Mouse (Mus musculus) spleen, adult 2 months (tissue): Measurements from ENCODE around the gene Cat. TPM values are rescaled to one million over a fixed set of nuclear protein-coding genes. Genes with fewer than 3 reads are reported as not detected.

ENCODE experiments used
- DNase-seq, 2 experiments: peaks; one replicate each; pipeline versions ENCODE4 v3.0.0 to v3.0.0-alpha.2; 2012 to 2021; ENCODE audit warnings: low spot score in 2 of 2, low read depth in 1 of 2
- H3K27ac ChIP-seq: fragments of 200-500 bp; 2 replicates; pipeline ENCODE4 v1.5.1; 2012; ENCODE audit warnings: low read length, inconsistent platforms; ENCODE audit not compliant: insufficient read depth
- H3K27me3 ChIP-seq: fragments of 200-500 bp; 2 replicates; pipeline ENCODE4 v1.6.1; 2012; ENCODE audit warnings: mild to moderate bottlenecking, moderate library complexity, low read length, inconsistent platforms; ENCODE audit not compliant: control insufficient read depth, insufficient read depth
- H3K36me3 ChIP-seq: fragments of 200-500 bp; 2 replicates; pipeline ENCODE4 v1.6.1; 2012; ENCODE audit warnings: mild to moderate bottlenecking, low read length, inconsistent platforms; ENCODE audit not compliant: control insufficient read depth, insufficient read depth
- H3K4me1 ChIP-seq: fragments of 200-500 bp; 2 replicates; pipeline ENCODE4 v1.6.1; 2011; ENCODE audit warnings: inconsistent platforms; ENCODE audit not compliant: control insufficient read depth, insufficient read depth, insufficient read length
- H3K4me3 ChIP-seq: fragments of 200-500 bp; 2 replicates; pipeline ENCODE4 v1.5.1; 2011; ENCODE audit warnings: mild to moderate bottlenecking, inconsistent platforms; ENCODE audit not compliant: insufficient read depth, insufficient read length; ENCODE audit errors: extremely low read depth
- CTCF ChIP-seq: fragments of 200-500 bp; IDR thresholded peaks from 2 replicates; pipeline ENCODE4 v1.5.1; 2011; ENCODE audit warnings: mild to moderate bottlenecking, inconsistent platforms; ENCODE audit not compliant: insufficient read depth, insufficient read length, insufficient replicate concordance; ENCODE audit errors: extremely low read depth
- POLR2A ChIP-seq: fragments of 200-500 bp; IDR thresholded peaks from 2 replicates; pipeline ENCODE4 v1.6.1; 2011; ENCODE audit warnings: low read depth, low read length, inconsistent platforms
- WGBS: fragments of 180-500 bp; shearing (Covaris S2); methylation state at CpG from one replicate; pipeline ENCODE4 v1.1.7; 2018; 5-methylcytosine and 5-hydroxymethylcytosine counted together
- polyA plus RNA-seq: library from polyadenylated mRNA; depleted of rRNA; stranded (reverse); fragments of >200 nt; gene quantifications from 2 replicates; pipeline ENCODE4 v1.2.3, GENCODE M21; 2012

The Cat gene
- polyA plus RNA-seq, 1 experiment = 62.9 TPM

DNA sequence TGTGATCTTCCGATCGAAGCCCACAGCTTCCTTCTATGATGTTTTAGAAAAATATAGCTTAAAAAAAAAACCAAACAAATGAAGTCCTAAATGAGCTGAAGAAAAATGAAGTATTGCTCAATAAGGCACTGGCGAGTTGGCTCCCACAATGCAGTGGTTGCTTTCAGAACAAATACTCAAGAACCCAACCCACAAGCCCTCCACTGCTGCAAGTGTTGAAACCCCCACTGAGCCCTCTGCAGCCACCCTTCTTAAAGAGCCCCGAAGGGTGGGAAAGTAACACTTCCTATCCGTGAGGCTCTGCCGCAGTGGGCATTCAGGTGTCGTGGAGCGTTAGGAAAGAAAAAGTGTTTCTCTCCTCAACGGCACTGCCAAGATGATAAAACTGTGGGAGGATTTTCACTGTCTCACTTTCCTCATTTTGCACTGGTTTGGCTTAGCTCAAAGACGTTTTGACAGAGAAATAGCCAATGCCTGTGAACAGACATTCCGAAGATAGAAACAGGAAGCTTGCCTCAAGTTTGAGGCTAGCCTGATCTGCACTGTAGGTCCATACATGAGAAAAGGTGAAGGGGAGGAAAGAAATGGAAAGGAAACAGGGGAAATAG is 59.4 kb downstream of the Cat start:
- Histone ChIP-seq H3K36me3 (no peaks in the 10 kb centered on the region), H3K4me1 (no peaks in the 10 kb centered on the region), H3K27me3 (no peaks in the 10 kb centered on the region), H3K27ac (no peak overlapping the region), H3K4me3 (no peak overlapping the region)
- no peak for DNase-seq
- TF ChIP-seq CTCF = no peak
- no peak for TF ChIP-seq POLR2A
- WGBS = 65% methylated on average over 11 of the region's 11 CpGs

DNA sequence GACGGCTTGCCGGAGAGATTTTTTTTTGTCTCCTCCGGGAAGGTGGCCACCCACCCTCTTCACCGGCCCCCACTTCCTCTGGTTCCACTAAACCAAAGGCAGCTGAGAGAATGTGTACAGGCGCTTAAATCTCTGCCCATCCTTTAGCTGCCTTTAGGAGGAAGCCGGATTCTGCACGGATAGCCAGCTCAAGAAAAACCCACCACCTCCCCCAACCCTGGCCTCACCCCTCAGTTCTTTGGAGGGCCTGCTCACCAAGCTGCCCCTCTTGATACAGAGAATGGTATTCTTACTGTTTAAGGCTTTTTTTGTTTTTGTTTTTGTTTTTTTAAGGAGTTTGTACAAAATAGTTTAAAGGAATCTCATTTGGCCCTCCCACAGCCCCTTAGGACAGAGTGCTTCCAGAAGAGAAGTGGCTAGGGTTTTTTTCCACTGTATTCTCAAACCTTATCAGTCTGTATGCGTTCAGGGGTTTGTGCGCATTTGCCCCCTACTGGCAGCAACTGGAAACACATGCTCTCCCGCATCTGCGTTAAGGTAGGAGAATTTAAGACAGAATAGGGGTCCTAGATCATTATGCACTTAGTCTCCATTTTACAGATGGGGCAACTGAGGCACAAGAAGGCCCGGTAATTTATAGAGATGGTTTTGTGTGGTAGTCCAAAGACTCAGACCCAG is 60.5 kb downstream of the Cat start:
- H3K4me3 ChIP-seq = no peak overlapping the region
- 15% methylated on average over 12 of the region's 12 CpGs for WGBS

GRCm38 (mm10) chr2:103423884-103424283 is 61.1 kb downstream of the Cat start:
- Histone ChIP-seq H3K27me3 (no peaks in the 10 kb centered on the region), H3K4me3 (no peak overlapping the region), H3K27ac (no peak overlapping the region), H3K36me3 (no peaks in the 10 kb centered on the region), H3K4me1 (no peaks in the 10 kb centered on the region)
- 70% methylated on average over 12 of the region's 12 CpGs for WGBS
- TF ChIP-seq POLR2A = no peak
- no peak for TF ChIP-seq CTCF
- no peak for DNase-seq

More for the DNA sequence above, 60.5 kb downstream of the Cat start:
- no peak overlapping the region for H3K27ac ChIP-seq
- no peaks in the 10 kb centered on the region for H3K27me3 ChIP-seq
- DNase-seq = peak; percentile 19 to 41
- TF ChIP-seq POLR2A (no peak), CTCF (peak; percentile 52; the same call in 1 of the 2 replicates)
- no peaks in the 10 kb centered on the region for H3K4me1 ChIP-seq
- H3K36me3 ChIP-seq = no peaks in the 10 kb centered on the region

- Histone ChIP-seq H3K4me1 (no peaks in the 10 kb centered on the region), H3K36me3 (no peaks in the 10 kb centered on the region), H3K4me3 (no peak overlapping the region), H3K27me3 (no peaks in the 10 kb centered on the region), H3K27ac (no peak overlapping the region)
- TF ChIP-seq CTCF (no peak), POLR2A (no peak)
- DNase-seq = no peak
- 73% methylated on average over 15 of the region's 15 CpGs for WGBS
These were observed 64.1 kb downstream of the Cat start for GRCm38 (mm10) chr2:103420650-103421507.

DNA sequence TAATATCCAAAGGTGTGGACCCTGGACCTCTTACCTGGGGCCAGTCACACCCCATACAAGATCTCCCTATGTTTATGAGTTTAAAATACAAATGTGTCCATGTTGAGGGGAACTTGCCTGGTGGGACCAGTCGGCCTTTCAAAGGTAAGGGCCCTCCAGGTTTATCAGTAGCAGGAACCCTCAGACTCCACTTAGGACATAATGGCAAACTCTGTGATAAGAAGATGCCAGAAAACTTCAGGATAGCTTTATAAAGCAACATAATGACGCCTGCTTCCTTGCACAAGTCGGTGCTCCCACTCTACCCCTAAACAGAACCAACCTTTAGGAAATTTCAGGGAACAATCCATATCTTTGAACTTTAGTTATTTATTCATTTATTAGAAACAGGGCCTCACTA is 69.2 kb downstream of the Cat start:
- TF ChIP-seq POLR2A = no peak
- H3K4me1 ChIP-seq = no peaks in the 10 kb centered on the region
- no peaks in the 10 kb centered on the region for H3K36me3 ChIP-seq
- no peak overlapping the region for H3K4me3 ChIP-seq
- no peak for DNase-seq
- no peak overlapping the region for H3K27ac ChIP-seq
- no peaks in the 10 kb centered on the region for H3K27me3 ChIP-seq
- 91% methylated on average over 3 of the region's 3 CpGs for WGBS

GRCm38 (mm10) chr2:103413381-103413780 is 71.6 kb downstream of the Cat start:
- no peak for DNase-seq
- Histone ChIP-seq H3K27ac (no peak overlapping the region), H3K36me3 (no peaks in the 10 kb centered on the region), H3K27me3 (no peaks in the 10 kb centered on the region), H3K4me3 (no peak overlapping the region), H3K4me1 (no peaks in the 10 kb centered on the region)
- WGBS = 87% methylated on average over 5 of the region's 5 CpGs
- TF ChIP-seq POLR2A (no peak), CTCF (no peak)

DNA sequence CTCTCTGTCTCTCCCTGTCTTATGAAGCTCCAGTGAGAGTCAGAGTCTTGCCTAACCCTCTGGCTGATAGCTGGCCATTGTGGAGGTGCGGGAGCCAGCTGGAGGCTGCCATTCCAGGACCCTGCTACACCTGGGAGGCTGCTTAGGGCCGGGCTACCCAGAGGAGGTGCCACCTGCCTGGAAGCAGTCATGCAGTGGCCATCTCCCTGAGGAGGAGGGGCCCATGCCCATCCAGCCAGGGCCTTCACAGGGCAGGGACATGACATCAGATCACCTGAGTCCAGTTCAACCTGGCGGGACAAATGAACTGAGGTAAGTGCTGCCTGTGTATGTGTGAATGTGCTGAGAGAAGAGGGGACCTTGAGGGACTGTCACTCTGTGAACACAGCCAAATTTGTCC is 73.1 kb downstream of the Cat start:
- TF ChIP-seq CTCF (no peak), POLR2A (no peak)
- 79% methylated on average over 3 of the region's 3 CpGs for WGBS

More for the DNA sequence above, 73.1 kb downstream of the Cat start:
- no peaks in the 10 kb centered on the region for H3K36me3 ChIP-seq
- no peaks in the 10 kb centered on the region for H3K4me1 ChIP-seq
- no peak overlapping the region for H3K4me3 ChIP-seq
- H3K27ac ChIP-seq = no peak overlapping the region
- H3K27me3 ChIP-seq = no peaks in the 10 kb centered on the region
- DNase-seq = no peak
